ENCODE assay signal across 27 mouse cellular contexts in genomic region chr10:37540703-37541102, GRCm38 (mm10).
"Had no signal": no experiment of that assay in that cellular context is flagged by ENCODE, and none has a peak within 500 bp of the region (broad histone marks: within the 10 kb centered on the region; RNA-seq: fewer than 3 reads in every experiment).

No protein-coding gene starts in this region.

- H3K9ac ChIP-seq: embryonic facial prominence, embryonic 12.5 days; embryonic facial prominence, embryonic 13.5 days; embryonic facial prominence, embryonic 15.5 days; forebrain, embryonic 12.5 days; forebrain, embryonic 13.5 days; forebrain, embryonic 15.5 days; forebrain, postnatal 0 days had no signal

- H3K36me3 ChIP-seq: embryonic facial prominence, embryonic 10.5 days; embryonic facial prominence, embryonic 12.5 days; embryonic facial prominence, embryonic 13.5 days; embryonic facial prominence, embryonic 15.5 days; forebrain, embryonic 10.5 days; forebrain, embryonic 12.5 days; forebrain, embryonic 15.5 days had no signal

- H3K27ac ChIP-seq: embryonic facial prominence, embryonic 10.5 days; embryonic facial prominence, embryonic 12.5 days; embryonic facial prominence, embryonic 13.5 days; embryonic facial prominence, embryonic 15.5 days; forebrain, embryonic 10.5 days; forebrain, embryonic 12.5 days; forebrain, embryonic 13.5 days; forebrain, embryonic 15.5 days; gastrocnemius, adult 2 months; heart, adult 2 months had no signal

- ATAC-seq: forebrain, embryonic 13.5 days; forebrain, embryonic 14.5 days; forebrain, embryonic 15.5 days; forebrain, embryonic 16.5 days; forebrain, postnatal 0 days had no signal

- H3K4me1 ChIP-seq: embryonic facial prominence, embryonic 10.5 days; embryonic facial prominence, embryonic 12.5 days; embryonic facial prominence, embryonic 13.5 days; embryonic facial prominence, embryonic 15.5 days; forebrain, embryonic 10.5 days; forebrain, embryonic 12.5 days; forebrain, embryonic 13.5 days; forebrain, embryonic 15.5 days had no signal

- H3K27me3 ChIP-seq: embryonic facial prominence, embryonic 12.5 days; embryonic facial prominence, embryonic 13.5 days; embryonic facial prominence, embryonic 15.5 days; forebrain, embryonic 12.5 days; forebrain, embryonic 13.5 days; forebrain, embryonic 15.5 days had no signal

- H3K4me3 ChIP-seq: embryonic facial prominence, embryonic 10.5 days; embryonic facial prominence, embryonic 12.5 days; embryonic facial prominence, embryonic 13.5 days; embryonic facial prominence, embryonic 15.5 days; erythroblast, embryonic 14.5 days; forebrain, embryonic 10.5 days; forebrain, embryonic 12.5 days; forebrain, embryonic 13.5 days; forebrain, embryonic 15.5 days; gastrocnemius, adult 2 months; heart, adult 2 months had no signal

- DNase-seq: cerebellum, adult 8-10 months; cerebellum, adult 9-10 months; cerebellum, adult 9-11 months; cerebellum, postnatal 10 days; cerebellum, postnatal 14 days; cerebellum, postnatal 25 days; cerebellum, postnatal 36 days; embryo, embryonic 11 days; forebrain, postnatal 0 days; gastrocnemius, adult 2 months; gastrocnemius, postnatal 10 days; gastrocnemius, postnatal 14 days; gastrocnemius, postnatal 36 days; heart, adult 11 months; heart, adult 18-20 months; heart, adult 2 months had no signal

- H3K4me2 ChIP-seq: embryonic facial prominence, embryonic 12.5 days; embryonic facial prominence, embryonic 13.5 days; embryonic facial prominence, embryonic 15.5 days; forebrain, embryonic 12.5 days; forebrain, embryonic 13.5 days; forebrain, embryonic 15.5 days had no signal

- H3K9me3 ChIP-seq: embryonic facial prominence, embryonic 10.5 days; embryonic facial prominence, embryonic 12.5 days; embryonic facial prominence, embryonic 13.5 days; embryonic facial prominence, embryonic 15.5 days; forebrain, embryonic 10.5 days; forebrain, embryonic 12.5 days; forebrain, embryonic 13.5 days; forebrain, embryonic 15.5 days had no signal
